Mouse (Mus musculus) CD4-positive, CD25-positive, alpha-beta regulatory T cell, adult 9 weeks (primary cell): ENCODE measurements around the gene Gm3298. TPM values are rescaled to one million over a fixed set of nuclear protein-coding genes. Genes with fewer than 3 reads are reported as not detected.

ENCODE experiments used
- polyA plus RNA-seq: library from polyadenylated mRNA; unstranded; fragments of 100-300 nt; shearing (Covaris generic); gene quantifications from one replicate; pipeline ENCODE4 v1.2.1, GENCODE M21; 2017

The Gm3298 gene
- polyA plus RNA-seq, result not detected

DNA sequence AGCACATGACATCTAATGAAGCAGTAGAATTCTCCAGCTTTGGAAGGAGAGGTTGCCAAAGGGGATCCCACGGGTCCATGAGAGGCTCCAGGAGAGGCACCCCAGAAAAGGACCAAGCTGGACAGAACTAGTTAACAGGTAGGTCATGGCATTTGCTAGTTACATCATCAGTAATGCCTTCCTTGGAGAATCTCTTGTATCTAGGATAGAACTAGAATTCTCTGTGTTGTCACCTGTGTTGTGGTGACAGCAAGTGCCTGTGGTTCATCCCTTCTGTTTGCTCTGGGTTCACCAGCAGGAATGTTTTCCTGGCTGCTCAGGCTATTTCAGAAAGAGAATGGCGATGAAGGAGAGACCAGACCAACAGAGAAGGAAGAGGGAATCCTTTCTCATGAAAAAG is at the start of gene Gm3298:
Gene Gm3298 (plus strand): TSS at position 301 of the 400 bp plus-strand sequence.

GRCm38 (mm10) chr14:4983635-4984034 is 32.1 kb upstream of the Gm3298 start, which contains the start of gene Gm8297:
Gm8297 (plus strand) TSS chr14:4983935.

GRCm38 (mm10) chr14:5050329-5050728 is 34.6 kb downstream of the Gm3298 start, which contains the start of gene 4930555G01Rik:
4930555G01Rik (plus strand) TSS chr14:5050629.

Other genes starting within 250 kb of the Gm3298 start
- not detected for gene Gm9602, start 239.6 kb upstream of the Gm3298 start, polyA plus RNA-seq
- gene Gm3269, start 177.8 kb upstream of the Gm3298 start, polyA plus RNA-seq, result not detected
- 1.2 TPM for gene Gm3264, start 160.3 kb upstream of the Gm3298 start, polyA plus RNA-seq
- gene Gm3278, start 123.5 kb upstream of the Gm3298 start, polyA plus RNA-seq, result not detected
- gene Gm8297, start 32.0 kb upstream of the Gm3298 start, polyA plus RNA-seq, result 0.24 TPM
- gene 4930555G01Rik, start 34.7 kb downstream of the Gm3298 start, polyA plus RNA-seq, result not detected
- 6.2 TPM for gene Gm8281, start 55.1 kb downstream of the Gm3298 start, polyA plus RNA-seq
- not detected for gene Gm8279, start 115.6 kb downstream of the Gm3298 start, polyA plus RNA-seq
- not detected for gene Gm3317, start 148.6 kb downstream of the Gm3298 start, polyA plus RNA-seq
- not detected for gene Gm8271, start 169.9 kb downstream of the Gm3298 start, polyA plus RNA-seq
- not detected for gene Gm3526, start 244.7 kb downstream of the Gm3298 start, polyA plus RNA-seq